Mouse (Mus musculus) limb, embryonic 15.5 days (tissue): ENCODE measurements around the gene Tsr1. TPM values are rescaled to one million over a fixed set of nuclear protein-coding genes. Genes with fewer than 3 reads are reported as not detected.
A peak's percentile ranks its signal among the peaks of the same experiment; 100 is the strongest.

Experiments
- ATAC-seq: fragments of 200-750 bp; cut with Nextera tagmentation; 2 replicates; pipeline ENCODE4 v1.8.0; 2017; ENCODE audit warnings: low read depth, moderate TSS enrichment; ENCODE audit not compliant: insufficient number of reproducible peaks, low FRiP score, low TSS enrichment
- H3K27ac ChIP-seq: fragments of 300-500 bp; sonication (generic); 2 replicates; pipeline ENCODE4 v1.5.1; 2015; ENCODE audit warnings: moderate library complexity, mild to moderate bottlenecking, inconsistent platforms
- H3K27me3 ChIP-seq: fragments of 300-500 bp; sonication (generic); 2 replicates; pipeline ENCODE4 v1.6.1; 2015; ENCODE audit warnings: inconsistent platforms
- H3K36me3 ChIP-seq: fragments of 300-500 bp; sonication (generic); 2 replicates; pipeline ENCODE4 v1.6.1; 2015; ENCODE audit warnings: inconsistent platforms
- H3K4me1 ChIP-seq: fragments of 300-500 bp; sonication (generic); 2 replicates; pipeline ENCODE4 v1.6.1; 2015; ENCODE audit warnings: inconsistent platforms
- H3K4me2 ChIP-seq: fragments of 300-500 bp; sonication (generic); 2 replicates; pipeline ENCODE4 v1.6.1; 2015; ENCODE audit warnings: mild to moderate bottlenecking, inconsistent platforms
- H3K4me3 ChIP-seq: fragments of 300-500 bp; sonication (generic); 2 replicates; pipeline ENCODE4 v1.5.1; 2015; ENCODE audit warnings: mild to moderate bottlenecking, inconsistent platforms
- H3K9ac ChIP-seq: fragments of 300-500 bp; sonication (generic); 2 replicates; pipeline ENCODE4 v1.6.1; 2015; ENCODE audit warnings: inconsistent platforms
- H3K9me3 ChIP-seq: fragments of 300-500 bp; sonication (generic); 2 replicates; pipeline ENCODE4 v1.6.1; 2016; ENCODE audit warnings: inconsistent platforms
- WGBS: fragments of 180-500 bp; shearing (Covaris S2); methylation state at CpG from one replicate; pipeline ENCODE4 v1.1.7; 2015; 5-methylcytosine and 5-hydroxymethylcytosine counted together
- microRNA-seq: library from miRNA; unstranded; fragments of <30 nt; microRNA quantifications from one replicate; pipeline ENCODE4, GENCODE M21; 2016
- polyA plus RNA-seq: library from polyadenylated mRNA; unstranded; fragments of >200 nt; fragmentation: Nextera tagmentation; extraction: Ambion mirVana; gene quantifications from 2 replicates; pipeline ENCODE4 v1.2.1, GENCODE M21; 2015

Tsr1 gene
- polyA plus RNA-seq, 1 experiment from 2014 or later, result 45.4 TPM

GRCm38 (mm10) chr11:74929111-74929510 lies 31.2 kb downstream of the Tsr1 start:
- peaks cover 14% of the 10 kb centered on the region for H3K4me1 ChIP-seq
- WGBS, result 88% methylated on average over 4 of the region's 4 CpGs
- H3K4me3 ChIP-seq, result no peak overlapping the region
- no peaks in the 10 kb centered on the region for H3K9me3 ChIP-seq
- no peaks in the 10 kb centered on the region for H3K27me3 ChIP-seq
- H3K4me2 ChIP-seq, result no peak overlapping the region
- no peak overlapping the region for H3K27ac ChIP-seq
- H3K36me3 ChIP-seq, result peaks cover 32% of the 10 kb centered on the region
- no peak for ATAC-seq
- H3K9ac ChIP-seq, result no peak overlapping the region

- Histone ChIP-seq H3K27me3 (no peaks in the 10 kb centered on the region), H3K4me1 (peaks cover 10% of the 10 kb centered on the region; the same call in 1 of the 2 replicates), H3K36me3 (peaks cover 45% of the 10 kb centered on the region), H3K27ac (no peak overlapping the region), H3K9me3 (no peaks in the 10 kb centered on the region), H3K9ac (no peak overlapping the region), H3K4me2 (no peak overlapping the region), H3K4me3 (no peak overlapping the region)
- 95% methylated on average over 7 of the region's 7 CpGs for WGBS
- no peak for ATAC-seq
Observed at GRCm38 (mm10) chr11:74930391-74930790, 32.5 kb downstream of the Tsr1 start.

- no peak overlapping the region for H3K4me2 ChIP-seq
- H3K36me3 ChIP-seq, result peaks cover 31% of the 10 kb centered on the region
- ATAC-seq, result no peak
- WGBS, result 74% methylated on average over 3 of the region's 3 CpGs
- no peak overlapping the region for H3K4me3 ChIP-seq
- no peak overlapping the region for H3K27ac ChIP-seq
- H3K4me1 ChIP-seq, result no peaks in the 10 kb centered on the region
- H3K27me3 ChIP-seq, result no peaks in the 10 kb centered on the region
- no peak overlapping the region for H3K9ac ChIP-seq
- no peaks in the 10 kb centered on the region for H3K9me3 ChIP-seq
Observed at GRCm38 (mm10) chr11:74946348-74946747, 48.5 kb downstream of the Tsr1 start.

DNA sequence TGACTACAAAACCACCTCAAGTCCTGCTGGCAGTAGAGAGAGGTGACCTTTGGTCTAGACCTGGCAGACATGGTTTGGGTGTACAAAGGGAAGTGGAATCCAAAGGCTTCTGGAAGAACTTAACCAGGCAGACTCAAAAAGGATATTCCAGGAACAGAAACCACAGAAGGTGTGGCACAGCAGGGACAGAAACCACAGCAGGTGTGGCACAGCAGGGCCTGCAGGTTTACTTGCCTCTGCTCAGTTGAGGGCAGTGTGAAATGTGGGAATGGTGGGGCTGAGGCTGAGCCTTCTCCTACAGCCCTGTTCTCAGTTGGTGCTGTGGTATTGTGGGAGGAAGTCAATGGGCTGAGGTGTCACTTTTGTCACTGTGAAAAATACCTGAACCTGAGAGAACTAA lies 57.0 kb downstream of the Tsr1 start:
- Histone ChIP-seq H3K27ac (peak overlapping the region; percentile 54), H3K27me3 (no peaks in the 10 kb centered on the region), H3K4me2 (no peak overlapping the region), H3K4me1 (no peaks in the 10 kb centered on the region), H3K9ac (no peak overlapping the region), H3K9me3 (no peaks in the 10 kb centered on the region), H3K4me3 (no peak overlapping the region), H3K36me3 (peaks cover 17% of the 10 kb centered on the region; the same call in 1 of the 2 replicates)
- ATAC-seq, result no peak

GRCm38 (mm10) chr11:74956006-74956405 lies 58.1 kb downstream of the Tsr1 start:
- H3K27me3 ChIP-seq, result no peaks in the 10 kb centered on the region
- H3K9ac ChIP-seq, result no peak overlapping the region
- H3K9me3 ChIP-seq, result no peaks in the 10 kb centered on the region
- no peak overlapping the region for H3K4me2 ChIP-seq
- H3K36me3 ChIP-seq, result peaks cover 14% of the 10 kb centered on the region; the same call in 1 of the 2 replicates
- H3K27ac ChIP-seq, result no peak overlapping the region
- H3K4me1 ChIP-seq, result no peaks in the 10 kb centered on the region
- no peak for ATAC-seq
- no peak overlapping the region for H3K4me3 ChIP-seq

GRCm38 (mm10) chr11:74957600-74957999 lies 59.7 kb downstream of the Tsr1 start:
- no peak for ATAC-seq
- no peaks in the 10 kb centered on the region for H3K27me3 ChIP-seq
- no peak overlapping the region for H3K4me3 ChIP-seq
- peaks cover 14% of the 10 kb centered on the region; the same call in 1 of the 2 replicates for H3K36me3 ChIP-seq
- no peak overlapping the region for H3K4me2 ChIP-seq
- H3K9me3 ChIP-seq, result no peaks in the 10 kb centered on the region
- H3K27ac ChIP-seq, result no peak overlapping the region
- no peak overlapping the region for H3K9ac ChIP-seq
- 89% methylated on average over 2 of the region's 2 CpGs for WGBS
- no peaks in the 10 kb centered on the region for H3K4me1 ChIP-seq

Small RNA genes within 50 kb of the gene (microRNA-seq; reads per million reads assigned to microRNA genes)
- gene Mir6926, result not detected

Other genes starting within 250 kb of the Tsr1 start
- 23.9 and 24.7 TPM in 2 replicates for gene Cluh, start 248.6 kb upstream of the Tsr1 start, polyA plus RNA-seq
- 44.7 and 46.2 TPM in 2 replicates for gene Pafah1b1, start 173.4 kb upstream of the Tsr1 start, polyA plus RNA-seq
- gene Mettl16, start 127.2 kb upstream of the Tsr1 start, polyA plus RNA-seq, result 47.3 and 49.0 TPM in 2 replicates
- 5.1 and 5.4 TPM in 2 replicates for gene Mnt, start 67.2 kb upstream of the Tsr1 start, polyA plus RNA-seq
- gene Sgsm2, start 1.0 kb upstream of the Tsr1 start, polyA plus RNA-seq, result 5.8 and 6.6 TPM in 2 replicates
- gene Smg6, start 27.8 kb downstream of the Tsr1 start, polyA plus RNA-seq, result 14.6 and 17.6 TPM in 2 replicates
- gene Srr, start 27.9 kb downstream of the Tsr1 start, polyA plus RNA-seq, result 29.1 and 29.4 TPM in 2 replicates